Mouse (Mus musculus) ES-Bruce4 (cell line): ENCODE measurements around the gene Tcte2. TPM values are rescaled to one million over a fixed set of nuclear protein-coding genes. Genes with fewer than 3 reads are reported as not detected.

Experiments
- H3K27ac ChIP-seq: 2 replicates; pipeline ENCODE4 v1.5.1; 2012; ENCODE audit warnings: low read length, inconsistent platforms; ENCODE audit not compliant: insufficient read depth
- H3K27me3 ChIP-seq: 2 replicates; pipeline ENCODE4 v1.6.1; 2012; ENCODE audit warnings: mild to moderate bottlenecking, low read length, inconsistent platforms; ENCODE audit not compliant: control insufficient read depth, poor library complexity, insufficient read depth, severe bottlenecking
- H3K36me3 ChIP-seq: 2 replicates; pipeline ENCODE4 v1.6.1; 2012; ENCODE audit warnings: inconsistent platforms, mild to moderate bottlenecking, low read length, moderate library complexity; ENCODE audit not compliant: control insufficient read depth, poor library complexity, insufficient read depth, severe bottlenecking
- H3K4me1 ChIP-seq: one replicate; pipeline ENCODE4 v1.8.1; 2011; ENCODE audit warnings: low read length; ENCODE audit not compliant: control insufficient read depth, insufficient read depth
- H3K4me3 ChIP-seq: 2 replicates; pipeline ENCODE4 v1.5.1; 2011; ENCODE audit warnings: low read depth, mild to moderate bottlenecking, low read length
- H3K9ac ChIP-seq: 2 replicates; pipeline ENCODE4 v1.6.1; 2012; ENCODE audit warnings: low read depth, mild to moderate bottlenecking, inconsistent platforms; ENCODE audit not compliant: poor library complexity, severe bottlenecking
- H3K9me3 ChIP-seq: replicated peaks from 2 replicates; pipeline ENCODE4 v1.6.1; 2012; ENCODE audit warnings: mild to moderate bottlenecking, low read length, inconsistent platforms; ENCODE audit not compliant: control insufficient read depth, poor library complexity, insufficient read depth, severe bottlenecking
- CTCF ChIP-seq: IDR thresholded peaks from one replicate; pipeline ENCODE4 v1.8.1; 2011; ENCODE audit warnings: low read depth, low read length
- EP300 ChIP-seq: IDR thresholded peaks from 2 replicates; pipeline ENCODE4 v1.6.1; 2011; ENCODE audit warnings: low read depth, low read length; ENCODE audit not compliant: insufficient read depth
- POLR2A ChIP-seq: IDR thresholded peaks from one replicate; pipeline ENCODE4 v1.8.1; 2011; ENCODE audit warnings: low read length; ENCODE audit not compliant: insufficient read depth
- polyA plus RNA-seq: library from polyadenylated mRNA; stranded (reverse); fragments of >200 nt; gene quantifications from 2 replicates; pipeline ENCODE4 v1.2.4, GENCODE M21; 2011; ENCODE audit warnings: low read depth; ENCODE audit not compliant: missing spikeins, insufficient read depth, insufficient read length

The Tcte2 gene
- polyA plus RNA-seq, 1 experiment = 8.2 TPM

- Histone ChIP-seq H3K4me1 (peaks cover 4% of the 10 kb centered on the region), H3K9ac (no peak overlapping the region), H3K4me3 (no peak overlapping the region), H3K27me3 (no peaks in the 10 kb centered on the region), H3K9me3 (no peaks in the 10 kb centered on the region), H3K27ac (no peak overlapping the region), H3K36me3 (no peaks in the 10 kb centered on the region)
- TF ChIP-seq POLR2A = no peak
- TF ChIP-seq CTCF = no peak
- TF ChIP-seq EP300 = no peak
Observed at GRCm38 (mm10) chr17:13739981-13740380, 21.6 kb downstream of the Tcte2 start.

- Histone ChIP-seq H3K36me3 (no peaks in the 10 kb centered on the region), H3K27ac (no peak overlapping the region), H3K27me3 (no peaks in the 10 kb centered on the region), H3K4me3 (no peak overlapping the region), H3K9me3 (no peaks in the 10 kb centered on the region), H3K4me1 (peaks cover 4% of the 10 kb centered on the region), H3K9ac (no peak overlapping the region)
- TF ChIP-seq CTCF (no peak), EP300 (no peak), POLR2A (no peak)
Observed at GRCm38 (mm10) chr17:13738916-13739315, 22.7 kb downstream of the Tcte2 start.

GRCm38 (mm10) chr17:13738121-13738776 is 23.4 kb downstream of the Tcte2 start:
- Histone ChIP-seq H3K27me3 (no peaks in the 10 kb centered on the region), H3K27ac (no peak overlapping the region), H3K9me3 (no peaks in the 10 kb centered on the region), H3K9ac (no peak overlapping the region), H3K36me3 (no peaks in the 10 kb centered on the region), H3K4me3 (no peak overlapping the region), H3K4me1 (peaks cover under 1% of the 10 kb centered on the region)
- TF ChIP-seq POLR2A = no peak
- TF ChIP-seq EP300 = no peak
- TF ChIP-seq CTCF = no peak

- no peak overlapping the region for H3K9ac ChIP-seq
- TF ChIP-seq CTCF = no peak
- no peak for TF ChIP-seq POLR2A
- TF ChIP-seq EP300 = no peak
- H3K27me3 ChIP-seq = no peaks in the 10 kb centered on the region
- H3K4me1 ChIP-seq = no peaks in the 10 kb centered on the region
- no peak overlapping the region for H3K4me3 ChIP-seq
- no peaks in the 10 kb centered on the region for H3K9me3 ChIP-seq
- no peak overlapping the region for H3K27ac ChIP-seq
- H3K36me3 ChIP-seq = no peaks in the 10 kb centered on the region
Observed at GRCm38 (mm10) chr17:13737336-13737735, 24.3 kb downstream of the Tcte2 start.

GRCm38 (mm10) chr17:13735803-13736282 is 25.8 kb downstream of the Tcte2 start:
- no peak overlapping the region for H3K27ac ChIP-seq
- H3K9ac ChIP-seq = no peak overlapping the region
- no peak overlapping the region for H3K4me3 ChIP-seq
- no peak for TF ChIP-seq CTCF
- TF ChIP-seq EP300 = no peak
- no peak for TF ChIP-seq POLR2A
- peaks cover 6% of the 10 kb centered on the region for H3K4me1 ChIP-seq
- no peaks in the 10 kb centered on the region for H3K27me3 ChIP-seq
- no peaks in the 10 kb centered on the region for H3K36me3 ChIP-seq
- no peaks in the 10 kb centered on the region for H3K9me3 ChIP-seq

GRCm38 (mm10) chr17:13735057-13735456 is 26.6 kb downstream of the Tcte2 start:
- H3K9ac ChIP-seq = no peak overlapping the region
- TF ChIP-seq EP300 (no peak), POLR2A (no peak), CTCF (no peak)
- H3K4me1 ChIP-seq = peaks cover 6% of the 10 kb centered on the region
- no peaks in the 10 kb centered on the region for H3K27me3 ChIP-seq
- H3K4me3 ChIP-seq = no peak overlapping the region
- no peaks in the 10 kb centered on the region for H3K36me3 ChIP-seq
- no peaks in the 10 kb centered on the region for H3K9me3 ChIP-seq
- H3K27ac ChIP-seq = no peak overlapping the region
